Mouse (Mus musculus) Muller cell, postnatal 12 days (primary cell): ENCODE data around the gene Plxna4.

Experiments used
- DNase-seq: peaks from one replicate; pipeline ENCODE4 v3.0.0-alpha.2; 2015; ENCODE audit errors: inconsistent ontology term

Plxna4 gene

DNA sequence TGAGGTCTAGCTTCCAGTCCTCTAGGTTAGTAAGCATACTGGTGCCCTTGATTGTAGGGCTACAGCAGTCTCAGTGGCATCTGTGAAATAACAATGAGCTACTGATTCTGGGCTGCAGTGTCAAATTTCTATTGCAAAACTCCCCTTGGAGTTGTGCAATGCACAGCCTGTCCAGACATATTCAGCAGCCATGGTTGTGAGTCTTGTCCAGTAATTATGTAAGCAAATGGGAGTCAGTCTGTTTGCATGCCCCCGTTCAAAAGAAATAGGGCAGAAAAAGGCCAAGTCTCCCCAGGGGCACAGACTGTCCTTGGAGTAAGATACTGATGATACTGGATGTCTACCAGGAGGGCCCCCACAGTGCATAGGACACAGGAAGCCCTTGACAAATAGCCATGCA, 420.3 kb downstream of the Plxna4 start:
- peak; percentile 87 for DNase-seq

DNA sequence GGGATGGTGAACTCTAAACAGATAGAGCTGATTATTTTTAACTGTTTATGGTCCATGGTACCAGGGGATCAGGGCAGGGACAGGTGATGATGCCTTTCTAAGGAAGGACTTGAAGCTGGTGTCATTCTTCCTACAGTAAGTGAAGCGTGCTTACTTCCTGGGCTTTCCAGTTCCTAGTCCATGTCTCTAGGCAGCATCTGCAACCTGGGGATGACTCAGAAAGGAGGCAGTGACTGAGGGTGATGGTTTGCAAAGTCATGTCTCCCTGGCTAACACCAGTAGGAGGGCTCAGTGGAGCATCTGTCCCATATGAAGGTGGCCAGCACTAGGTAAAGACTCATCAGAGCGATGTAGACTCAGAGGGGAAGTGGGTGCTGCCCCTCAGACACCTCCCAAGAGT, 427.6 kb downstream of the Plxna4 start:
- DNase-seq, result no peak

DNA sequence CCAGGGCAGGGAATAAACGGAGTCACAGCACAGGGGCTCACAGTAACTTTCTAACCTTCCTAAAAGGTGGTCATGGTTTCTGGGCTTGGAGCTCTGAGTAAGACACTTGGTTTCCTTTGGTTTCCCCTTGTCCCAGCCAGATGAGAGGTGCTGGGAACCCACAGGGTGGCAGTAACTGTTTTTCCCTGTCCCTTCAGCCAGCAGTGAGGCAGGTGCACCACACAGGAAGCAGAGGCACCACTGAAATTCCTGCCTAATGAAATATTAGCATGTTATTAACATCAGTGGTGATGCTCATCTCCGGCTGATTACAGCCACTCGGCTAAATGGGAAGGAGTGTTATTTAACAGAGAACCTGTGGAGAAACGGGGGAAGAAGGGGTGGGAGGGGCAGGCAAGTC, 428.1 kb downstream of the Plxna4 start:
- no peak for DNase-seq

DNA sequence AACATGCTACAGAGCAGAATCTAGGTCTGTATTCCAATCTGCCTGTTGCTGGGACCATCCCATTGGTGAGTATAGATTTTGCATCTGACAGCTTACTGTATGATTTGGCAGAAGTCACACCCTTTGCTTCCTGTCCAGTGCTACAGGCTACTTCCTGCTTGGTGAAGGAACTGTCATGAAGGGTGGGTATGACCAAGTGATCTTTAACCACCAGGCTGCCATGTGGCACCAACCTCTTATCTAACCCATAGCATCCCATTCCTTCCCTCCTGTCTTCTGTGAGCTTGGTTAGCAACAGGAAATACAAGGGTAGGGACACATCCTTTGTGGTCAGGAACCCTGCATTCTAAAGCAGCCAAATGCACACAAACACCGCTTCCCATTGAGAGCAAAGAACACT, 429.6 kb downstream of the Plxna4 start:
- no peak for DNase-seq

DNA sequence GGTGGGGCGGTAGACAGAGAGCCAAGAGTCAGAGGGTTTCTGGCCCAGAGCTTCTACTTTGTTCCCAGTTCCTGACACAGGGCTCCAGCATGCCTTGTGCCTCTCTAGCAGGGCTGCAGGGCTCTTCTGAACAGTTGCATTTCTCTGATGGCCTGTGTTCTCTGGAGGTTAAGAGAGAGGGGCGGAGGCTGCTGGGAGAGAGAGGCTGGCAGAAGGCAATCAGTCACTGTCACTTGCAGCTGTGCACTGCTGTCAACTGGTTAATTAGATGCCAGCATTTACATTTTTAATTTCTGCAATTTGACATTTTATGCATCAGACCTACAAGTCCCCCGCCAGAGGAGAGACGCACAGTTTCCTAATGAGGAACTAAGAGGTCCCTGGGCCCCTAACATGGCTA, 434.8 kb downstream of the Plxna4 start:
- no peak for DNase-seq

DNA sequence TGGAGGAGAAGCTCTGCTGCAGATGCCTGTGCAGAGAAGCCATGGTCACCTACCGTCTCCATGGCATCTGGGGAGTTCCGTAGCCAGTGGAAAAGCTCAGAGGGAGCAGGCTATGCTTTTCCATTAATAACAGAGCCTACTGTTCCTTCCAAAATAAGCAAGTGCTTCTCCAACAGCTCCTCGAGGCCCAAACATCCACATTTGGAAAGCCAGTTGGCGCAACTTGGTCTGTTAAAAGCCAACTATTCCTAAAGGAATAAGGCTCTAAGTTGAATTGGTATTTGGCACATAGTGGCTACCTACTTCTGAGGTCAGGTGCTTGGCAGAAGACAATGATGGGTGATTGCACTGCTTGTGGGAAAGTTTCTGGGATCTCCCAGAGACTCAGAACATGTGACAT, 437.2 kb downstream of the Plxna4 start:
- DNase-seq, result no peak

DNA sequence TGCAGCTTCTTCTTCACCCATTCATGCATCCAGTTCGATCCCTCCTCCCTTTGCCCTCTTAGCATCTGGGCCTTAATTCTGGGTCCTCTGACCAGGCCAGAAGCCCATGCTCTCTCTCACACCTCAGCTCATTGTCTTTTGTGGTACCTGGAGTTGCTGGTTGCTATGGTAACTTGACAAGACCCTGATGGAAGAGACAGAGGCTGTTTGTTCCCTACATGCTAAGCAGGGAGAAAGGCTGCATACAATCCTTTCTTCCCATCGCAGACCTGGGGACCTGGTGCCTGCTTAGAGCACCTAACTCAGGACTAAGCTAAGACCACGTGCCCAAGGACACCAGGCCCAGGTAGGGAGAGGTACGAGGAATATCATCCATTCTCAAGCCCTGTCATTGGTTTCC, 443.2 kb downstream of the Plxna4 start:
- DNase-seq, result no peak

DNA sequence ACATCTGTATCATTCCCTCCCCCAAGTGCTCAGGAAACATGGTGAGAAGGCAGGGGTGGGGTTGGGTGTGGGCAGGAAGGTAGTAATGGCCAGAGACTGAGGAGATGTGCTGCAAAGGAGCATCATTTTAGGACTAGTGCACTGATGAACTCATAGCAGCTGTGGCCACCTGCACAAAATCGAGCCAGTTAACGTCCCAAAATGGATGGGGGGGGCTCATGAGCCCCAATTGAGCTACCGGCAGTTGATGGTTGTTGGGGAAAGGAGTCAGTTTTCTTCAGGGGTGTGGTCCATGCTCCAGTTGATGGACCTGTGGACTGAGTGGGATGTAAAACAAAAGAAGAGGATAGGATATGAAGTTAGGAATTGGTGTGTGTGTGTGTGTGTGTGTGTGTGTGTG, 448.5 kb downstream of the Plxna4 start:
- no peak for DNase-seq

DNA sequence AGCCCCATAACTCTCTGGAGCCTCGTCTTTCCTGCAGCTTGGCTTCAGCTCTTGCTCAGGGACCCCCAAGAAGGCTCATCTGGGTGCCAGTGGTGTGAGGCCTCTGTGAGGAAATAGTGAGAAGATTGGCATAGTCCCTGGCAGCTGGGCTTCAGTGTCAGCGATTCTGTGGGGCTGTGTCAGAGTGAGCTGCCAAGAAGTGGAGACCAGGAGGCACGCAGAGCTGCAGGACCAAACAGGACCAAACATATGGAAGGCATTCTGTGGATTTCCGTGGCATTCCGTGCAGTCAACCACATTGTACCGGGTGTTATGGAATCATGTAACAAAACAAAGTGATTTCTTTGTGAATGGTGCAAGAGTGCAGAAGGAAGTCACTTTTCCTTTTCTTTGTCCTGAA, 461.1 kb downstream of the Plxna4 start:
- no peak for DNase-seq

DNA sequence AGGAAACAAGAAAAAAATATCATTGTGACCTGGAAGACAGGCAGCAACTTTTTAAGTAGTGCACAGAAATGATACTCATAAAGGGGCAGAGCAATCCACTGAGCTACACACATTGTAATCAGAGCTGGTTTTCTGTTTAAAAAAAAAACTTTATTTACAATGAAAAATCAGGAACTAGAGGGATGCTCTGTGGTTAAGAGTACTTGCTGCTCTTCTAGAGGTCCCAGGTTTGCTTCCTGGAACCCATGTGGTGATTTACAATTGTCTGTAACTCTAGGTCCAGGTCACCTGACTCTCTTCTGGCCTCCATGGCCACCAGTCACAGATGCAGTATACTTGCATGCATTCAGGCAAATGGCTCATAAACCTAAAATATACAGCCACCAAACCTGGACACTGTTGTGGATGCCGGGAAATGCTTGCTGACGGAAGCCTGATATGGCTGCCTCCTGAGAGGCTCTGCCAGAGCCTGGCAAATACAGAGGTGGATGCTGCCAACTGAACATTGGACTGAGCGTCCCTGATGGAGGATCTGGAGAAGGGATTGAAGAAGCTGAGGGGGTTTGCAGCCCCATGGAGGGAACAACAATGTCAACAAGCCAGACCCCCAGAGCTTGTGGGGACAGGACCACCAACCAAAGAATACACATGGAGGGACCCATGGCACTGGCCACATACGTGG, 465.3 kb downstream of the Plxna4 start:
- no peak for DNase-seq

DNA sequence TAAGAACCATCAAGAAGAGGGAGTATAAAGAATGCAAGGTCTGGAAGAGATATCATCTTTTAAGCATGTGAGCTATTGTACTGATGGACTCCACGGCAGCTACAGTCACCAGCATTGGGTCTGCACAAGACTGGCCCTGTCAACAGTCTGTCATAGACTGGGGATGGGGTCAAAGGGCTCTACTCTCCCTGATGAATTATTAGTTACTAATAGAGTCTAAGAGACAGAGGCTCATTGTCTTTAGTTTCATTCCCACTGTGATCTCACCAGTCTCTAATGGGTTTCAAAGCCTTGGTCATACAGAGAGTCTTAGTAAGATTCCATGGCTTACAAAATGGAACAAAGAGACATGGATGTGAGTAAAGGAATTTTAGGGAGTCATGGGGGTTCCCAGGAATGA, 467.1 kb downstream of the Plxna4 start:
- DNase-seq, result peak; percentile 85

DNA sequence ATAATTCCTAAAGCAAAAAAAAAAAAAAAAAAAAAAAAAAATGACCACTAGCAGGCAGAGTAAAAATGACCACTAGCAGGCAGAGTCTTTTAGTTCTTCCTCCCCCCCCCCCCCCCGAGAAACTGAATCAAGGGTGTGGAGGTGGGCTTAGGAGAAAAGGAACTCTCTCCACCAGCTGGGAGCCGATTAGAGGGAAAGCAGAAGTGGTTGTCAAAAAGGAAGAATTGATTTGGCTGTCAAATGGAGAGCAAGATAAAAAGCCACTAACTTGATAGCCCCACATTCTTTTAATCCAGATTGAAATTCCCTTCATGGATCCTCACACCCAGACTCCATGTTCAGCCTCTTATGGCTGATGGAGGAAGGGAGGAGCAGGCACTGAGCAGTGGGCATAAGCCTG, 478.8 kb downstream of the Plxna4 start:
- no peak for DNase-seq

DNA sequence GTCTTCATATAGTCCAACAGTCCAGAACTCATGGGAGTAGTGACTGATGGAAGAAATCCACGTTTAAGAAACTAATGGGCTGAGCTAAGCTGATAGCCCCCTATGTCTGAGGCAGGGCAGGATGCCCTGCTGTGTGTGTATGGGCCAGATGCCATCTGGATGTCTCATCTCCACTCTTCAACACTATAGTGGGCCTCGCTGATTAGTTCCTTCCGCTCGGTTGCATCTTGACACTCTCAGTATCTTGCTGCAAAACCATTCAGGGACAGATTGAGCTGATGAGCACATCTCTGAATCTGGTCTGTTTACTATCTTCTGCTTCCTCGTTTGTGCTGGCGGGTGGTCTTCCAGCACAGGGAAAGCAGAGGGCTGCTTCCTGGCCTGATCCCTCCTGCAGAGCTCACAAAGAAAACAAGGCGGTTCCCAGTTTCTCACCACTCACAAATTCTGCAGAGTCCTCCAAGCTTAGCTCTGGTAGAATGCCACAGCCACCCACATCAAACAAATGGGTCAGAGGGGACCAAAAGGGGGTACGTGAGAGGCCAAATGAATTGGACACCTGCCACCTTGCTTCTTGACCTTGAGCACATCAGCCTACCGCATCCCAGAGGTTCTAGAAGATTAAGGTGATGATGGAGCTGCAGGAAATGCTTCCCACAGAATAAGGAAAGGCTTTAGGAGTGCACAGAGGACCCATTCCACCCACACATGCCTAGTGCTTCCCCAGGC, 482.3 kb downstream of the Plxna4 start:
- DNase-seq, result peak; percentile 60
